Mouse (Mus musculus): Measurements from ENCODE around the gene Plekha6.

The Plekha6 gene

DNA sequence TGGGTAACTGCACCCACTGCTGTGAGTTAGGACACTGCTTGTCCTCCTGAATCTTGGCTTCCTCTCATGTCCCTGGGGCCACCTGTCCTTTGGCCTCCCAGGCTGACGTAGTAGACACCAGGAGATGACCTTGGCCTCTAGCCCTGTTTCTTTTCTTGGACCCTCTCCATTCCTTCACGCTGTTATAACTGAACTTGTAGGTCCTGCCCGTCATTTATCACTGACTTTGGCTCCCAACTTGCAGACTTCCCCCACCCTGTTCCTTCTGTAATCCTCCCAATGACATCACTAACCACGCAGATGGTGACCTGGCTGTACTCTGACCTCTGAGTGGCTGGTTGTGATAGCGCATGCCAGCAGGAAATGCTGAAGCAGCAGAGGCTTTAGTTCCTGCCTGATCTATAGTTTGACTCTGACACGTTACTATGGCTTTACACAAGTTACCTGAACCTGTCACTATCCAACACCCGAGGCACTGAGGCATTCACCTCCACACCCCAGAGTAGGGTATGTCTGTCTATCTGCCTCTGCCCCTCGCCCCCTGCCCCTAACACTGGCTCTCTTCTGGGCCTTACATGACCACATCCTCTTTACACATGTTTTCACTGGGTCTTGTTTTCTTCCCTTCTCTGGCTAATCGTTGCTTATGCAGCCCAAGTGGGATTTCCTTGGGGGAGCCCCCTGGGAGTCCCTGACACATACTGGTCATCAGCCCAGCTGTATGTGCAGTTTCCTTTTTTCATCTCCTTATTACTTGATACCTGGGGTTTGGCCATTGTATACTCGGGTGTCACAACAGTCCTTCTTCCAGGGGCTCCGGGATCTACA, 183.9 kb downstream of the Plekha6 start:
- DNase-seq (ENCODE audit: extremely low read depth, insufficient read length, low spot score), result no peak

DNA sequence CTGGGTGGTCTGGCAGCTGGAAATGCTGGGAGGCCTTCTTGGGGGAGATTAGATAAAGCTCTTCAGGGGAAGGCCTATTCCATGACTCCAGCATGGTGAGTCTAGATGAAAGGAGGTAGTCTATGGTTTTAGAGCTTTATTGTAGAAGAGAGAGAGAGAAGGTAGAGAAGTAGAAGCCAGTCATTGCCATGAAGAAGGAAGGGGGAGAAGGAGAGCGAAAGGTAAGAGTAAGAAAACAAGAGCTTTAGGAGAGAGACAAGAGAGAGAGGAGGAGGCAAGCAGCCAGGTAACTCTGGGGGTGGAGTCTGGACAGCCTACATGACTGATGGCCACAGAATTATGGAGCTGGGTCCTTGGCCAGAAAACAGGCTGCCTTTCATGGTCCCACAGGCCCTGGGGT, 186.2 kb downstream of the Plekha6 start, which contains the start of gene Ren1:
Gene Ren1, plus strand, starts transcription at position 301 of the 400 bp plus-strand sequence.
- no peak for DNase-seq (ENCODE audit: extremely low read depth, insufficient read length, low spot score)

DNA sequence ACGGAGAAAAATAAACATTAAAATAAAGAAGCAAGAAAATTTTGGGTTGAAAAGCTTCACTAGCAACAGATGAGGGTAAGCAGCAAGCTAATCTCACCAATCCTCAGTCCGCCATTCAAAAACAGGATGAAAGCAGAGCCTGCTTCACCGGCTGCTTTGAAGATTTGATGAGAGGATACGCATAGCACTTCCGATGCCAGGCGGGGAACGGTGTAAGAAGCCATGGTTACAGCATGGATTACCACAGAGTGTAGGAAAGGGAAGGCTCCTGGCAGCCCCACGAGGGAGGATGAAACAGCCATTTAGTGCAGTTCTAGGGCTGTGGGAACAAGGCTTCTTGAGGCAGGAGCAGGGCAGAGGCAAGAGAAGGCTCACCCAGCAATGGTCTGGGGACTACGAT, 187.8 kb downstream of the Plekha6 start:
- DNase-seq (ENCODE audit: extremely low read depth, insufficient read length, low spot score), result no peak

Data from 3134 (cell line).